Mouse (Mus musculus): ENCODE measurements at regions not wholly inside any gene's neighbourhood (a gene's known extent, or its start where the extent isn't known, plus 50 kb on each side); places are given as distances from the start of the nearest gene placed in this dataset. TPM values are rescaled to one million over a fixed set of nuclear protein-coding genes. Genes with fewer than 3 reads are reported as not detected.
A peak's percentile ranks its signal among the peaks of the same experiment; 100 is the strongest.

MicroRNA genes in the stretch of these regions (microRNA counts, 519-probe panel; counts per million panel counts)
- 2,373 counts per million, percentile 59 among the panel's probes with 10 or more counts for microRNA mmu-miR-124

Small RNA genes in the stretch of these regions (microRNA-seq; reads per million reads assigned to microRNA genes)
- not detected for gene Mir124a-1
- not detected for gene Mir3078

All from kidney, embryonic 16.5 days (tissue).